Mouse (Mus musculus) heart, postnatal 0 days (tissue): ENCODE results near the gene Diexf. TPM values are rescaled to one million over a fixed set of nuclear protein-coding genes. Genes with fewer than 3 reads are reported as not detected.

Experiments used
- ATAC-seq: fragments of 200-750 bp; cut with Nextera tagmentation; 2 replicates; pipeline ENCODE4 v1.8.0; 2017; ENCODE audit warnings: low read depth, moderate number of reproducible peaks, moderate library complexity; ENCODE audit not compliant: insufficient read depth
- DNase-seq: peaks from one replicate; pipeline ENCODE4 v3.0.0-alpha.2; 2016; ENCODE audit warnings: low spot score
- H3K27ac ChIP-seq: fragments of 300-500 bp; sonication (generic); 2 replicates; pipeline ENCODE4 v1.5.1; 2014; ENCODE audit warnings: low read depth, mild to moderate bottlenecking
- H3K27me3 ChIP-seq: fragments of 300-500 bp; sonication (generic); 2 replicates; pipeline ENCODE4 v1.6.1; 2014; ENCODE audit warnings: low read length, mixed read lengths; ENCODE audit not compliant: control insufficient read depth, insufficient read depth
- H3K36me3 ChIP-seq: fragments of 300-500 bp; sonication (generic); replicated peaks from 2 replicates; pipeline ENCODE4 v1.6.1; 2014; ENCODE audit warnings: low read length, mixed read lengths; ENCODE audit not compliant: control insufficient read depth, insufficient read depth
- H3K4me1 ChIP-seq: fragments of 300-500 bp; sonication (generic); 2 replicates; pipeline ENCODE4 v1.6.1; 2014; ENCODE audit warnings: antibody characterized with exemption; ENCODE audit not compliant: control insufficient read depth, insufficient read depth
- H3K4me2 ChIP-seq: fragments of 300-500 bp; sonication (generic); 2 replicates; pipeline ENCODE4 v1.6.1; 2014; ENCODE audit warnings: low read depth, mild to moderate bottlenecking, low read length, moderate library complexity
- H3K4me3 ChIP-seq: fragments of 300-500 bp; sonication (generic); 2 replicates; pipeline ENCODE4 v1.5.1; 2014; ENCODE audit warnings: low read depth, low read length
- H3K9ac ChIP-seq: fragments of 300-500 bp; sonication (generic); replicated peaks from 2 replicates; pipeline ENCODE4 v1.6.1; 2014; ENCODE audit warnings: low read depth, low read length, mixed read lengths
- H3K9me3 ChIP-seq: fragments of 300-500 bp; sonication (generic); replicated peaks from 2 replicates; pipeline ENCODE4 v1.6.1; 2016; ENCODE audit warnings: low read length; ENCODE audit not compliant: control insufficient read depth
- CTCF ChIP-seq: IDR thresholded peaks from 2 replicates; pipeline ENCODE4 v1.5.1; 2016; ENCODE audit warnings: antibody characterized with exemption, control low read depth, low read depth
- EP300 ChIP-seq: IDR thresholded peaks from 2 replicates; pipeline ENCODE4 v1.6.1; 2016; ENCODE audit warnings: antibody characterized with exemption, low read depth
- WGBS: fragments of 180-500 bp; shearing (Covaris S2); extraction: QIAGEN DNeasy Blood & Tissue Kit; methylation state at CpG from one replicate; pipeline ENCODE4 v1.1.7; 2014; 5-methylcytosine and 5-hydroxymethylcytosine counted together
- polyA plus RNA-seq: library from polyadenylated mRNA; unstranded; fragments of >200 nt; fragmentation: Nextera tagmentation; extraction: Ambion mirVana; gene quantifications from 2 replicates; pipeline ENCODE4 v1.2.1, GENCODE M21; 2015
- total RNA-seq: library from RNA; depleted of rRNA; stranded (reverse); fragments of >200 nt; gene quantifications from 2 replicates; pipeline ENCODE4 v1.2.3, GENCODE M21; 2014; ENCODE audit warnings: low replicate concordance

Diexf gene
- total and polyA plus RNA-seq, 2 experiments from 2014 or later = 2.8 to 6.3 TPM

GRCm38 (mm10) chr1:193138087-193138486 lies 8.0 kb upstream of the Diexf start:
- no peak overlapping the region for H3K9ac ChIP-seq
- TF ChIP-seq EP300 (no peak), CTCF (no peak)
- H3K4me2 ChIP-seq = no peak overlapping the region
- WGBS = 38% methylated on average over 7 of the region's 7 CpGs
- H3K27ac ChIP-seq = no peak overlapping the region
- no peaks in the 10 kb centered on the region for H3K36me3 ChIP-seq
- no peaks in the 10 kb centered on the region for H3K9me3 ChIP-seq
- no peaks in the 10 kb centered on the region for H3K27me3 ChIP-seq
- DNase-seq = no peak
- no peak overlapping the region for H3K4me3 ChIP-seq
- ATAC-seq = no peak
- no peaks in the 10 kb centered on the region for H3K4me1 ChIP-seq

- 74% methylated on average over 1 of the region's 1 CpGs for WGBS
- no peak overlapping the region for H3K4me2 ChIP-seq
- ATAC-seq = no peak
- DNase-seq = no peak
- H3K4me1 ChIP-seq = no peaks in the 10 kb centered on the region; the same call in 1 of the 2 replicates
- H3K4me3 ChIP-seq = no peak overlapping the region
- H3K9ac ChIP-seq = no peak overlapping the region
- H3K36me3 ChIP-seq = no peaks in the 10 kb centered on the region
- H3K27me3 ChIP-seq = no peaks in the 10 kb centered on the region
- H3K9me3 ChIP-seq = no peaks in the 10 kb centered on the region
- no peak overlapping the region for H3K27ac ChIP-seq
- no peak for TF ChIP-seq CTCF
- TF ChIP-seq EP300 = no peak
These were observed 3.7 kb upstream of the Diexf start for GRCm38 (mm10) chr1:193133726-193134125.

GRCm38 (mm10) chr1:193132385-193132784 lies 2.3 kb upstream of the Diexf start:
- Histone ChIP-seq H3K4me2 (no peak overlapping the region), H3K9ac (no peak overlapping the region), H3K4me1 (no peaks in the 10 kb centered on the region; the same call in 1 of the 2 replicates), H3K27me3 (no peaks in the 10 kb centered on the region), H3K9me3 (no peaks in the 10 kb centered on the region), H3K36me3 (peaks cover 8% of the 10 kb centered on the region), H3K27ac (no peak overlapping the region), H3K4me3 (no peak overlapping the region)
- DNase-seq (no peak), ATAC-seq (no peak)
- no peak for TF ChIP-seq EP300

- no peak for ATAC-seq
- Histone ChIP-seq H3K36me3 (peaks cover 17% of the 10 kb centered on the region), H3K9ac (no peak overlapping the region), H3K4me3 (no peak overlapping the region), H3K4me1 (no peaks in the 10 kb centered on the region; the same call in 1 of the 2 replicates), H3K27me3 (no peaks in the 10 kb centered on the region), H3K27ac (no peak overlapping the region; the same call in 1 of the 2 replicates), H3K9me3 (no peaks in the 10 kb centered on the region), H3K4me2 (no peak overlapping the region)
- WGBS = 71% methylated on average over 6 of the region's 6 CpGs
- TF ChIP-seq EP300 = no peak
- TF ChIP-seq CTCF = no peak
- no peak for DNase-seq
These were observed 1.4 kb upstream of the Diexf start for GRCm38 (mm10) chr1:193131311-193131948.

- DNase-seq (no peak), ATAC-seq (no peak)
- H3K4me2 ChIP-seq = peak overlapping the region; percentile 82; the same call in 1 of the 2 replicates
- no peak overlapping the region for H3K4me3 ChIP-seq
- WGBS = 80% methylated on average over 8 of the region's 8 CpGs
- no peak overlapping the region for H3K9ac ChIP-seq
- no peaks in the 10 kb centered on the region for H3K27me3 ChIP-seq
- no peaks in the 10 kb centered on the region; the same call in 1 of the 2 replicates for H3K4me1 ChIP-seq
- H3K9me3 ChIP-seq = no peaks in the 10 kb centered on the region
- TF ChIP-seq EP300 = no peak
- TF ChIP-seq CTCF = no peak
- no peak overlapping the region for H3K27ac ChIP-seq
- peaks cover 20% of the 10 kb centered on the region for H3K36me3 ChIP-seq
These were observed 767 bp upstream of the Diexf start for GRCm38 (mm10) chr1:193130839-193131238.

GRCm38 (mm10) chr1:193130456-193130825 lies 369 bp upstream of the Diexf start:
- Histone ChIP-seq H3K4me1 (no peaks in the 10 kb centered on the region; the same call in 1 of the 2 replicates), H3K9me3 (no peaks in the 10 kb centered on the region), H3K9ac (no peak overlapping the region), H3K27ac (no peak overlapping the region), H3K4me2 (peak overlapping the region; percentile 82), H3K27me3 (no peaks in the 10 kb centered on the region), H3K4me3 (peak overlapping the region; percentile 87), H3K36me3 (peaks cover 20% of the 10 kb centered on the region)
- DNase-seq = no peak
- WGBS = 23% methylated on average over 11 of the region's 11 CpGs
- TF ChIP-seq CTCF (no peak), EP300 (no peak)
- no peak for ATAC-seq
